Mouse (Mus musculus): ENCODE results near the gene Rere.
"Not testable (repeated sequence)": the region's sequence is repeated elsewhere in the genome, so short reads cannot be mapped to it uniquely, and the experiment has no call there.

Gene Rere

GRCm38 (mm10) chr4:150509026-150509712 lies 227.7 kb downstream of the Rere start:
- DNase-seq (ENCODE audit: inconsistent ontology term): no peak

GRCm38 (mm10) chr4:150510036-150510435 lies 228.6 kb downstream of the Rere start:
- no peak for DNase-seq (ENCODE audit: inconsistent ontology term)

- not testable (repeated sequence) for DNase-seq (ENCODE audit: inconsistent ontology term)
These were observed 231.9 kb downstream of the Rere start for GRCm38 (mm10) chr4:150513387-150513786.

GRCm38 (mm10) chr4:150516201-150516600 lies 234.8 kb downstream of the Rere start:
- DNase-seq (ENCODE audit: inconsistent ontology term): no peak

- peak; percentile 7 for DNase-seq (ENCODE audit: inconsistent ontology term)
These were observed 235.9 kb downstream of the Rere start for GRCm38 (mm10) chr4:150517381-150517780.

GRCm38 (mm10) chr4:150518826-150519225 lies 237.4 kb downstream of the Rere start:
- no peak for DNase-seq (ENCODE audit: inconsistent ontology term)

GRCm38 (mm10) chr4:150520069-150520468 lies 238.6 kb downstream of the Rere start:
- no peak for DNase-seq (ENCODE audit: inconsistent ontology term)

GRCm38 (mm10) chr4:150522425-150522824 lies 241.0 kb downstream of the Rere start:
- DNase-seq (ENCODE audit: inconsistent ontology term): no peak

GRCm38 (mm10) chr4:150523351-150523750 lies 241.9 kb downstream of the Rere start:
- DNase-seq (ENCODE audit: inconsistent ontology term): no peak

GRCm38 (mm10) chr4:150526269-150526668 lies 244.8 kb downstream of the Rere start:
- DNase-seq (ENCODE audit: inconsistent ontology term): no peak

GRCm38 (mm10) chr4:150528426-150528825 lies 247.0 kb downstream of the Rere start:
- DNase-seq (ENCODE audit: inconsistent ontology term): no peak

GRCm38 (mm10) chr4:150528846-150529245 lies 247.4 kb downstream of the Rere start:
- no peak for DNase-seq (ENCODE audit: inconsistent ontology term)

GRCm38 (mm10) chr4:150531869-150532268 lies 250.4 kb downstream of the Rere start:
- no peak for DNase-seq (ENCODE audit: inconsistent ontology term)

- DNase-seq (ENCODE audit: inconsistent ontology term): peak; percentile 46
These were observed 255.5 kb downstream of the Rere start for GRCm38 (mm10) chr4:150536821-150537510.

- DNase-seq (ENCODE audit: inconsistent ontology term): peak; percentile 66
These were observed 258.4 kb downstream of the Rere start for GRCm38 (mm10) chr4:150539846-150540245.

- peak; percentile 89 for DNase-seq (ENCODE audit: inconsistent ontology term)
These were observed 259.1 kb downstream of the Rere start for GRCm38 (mm10) chr4:150540392-150541094.

GRCm38 (mm10) chr4:150544231-150544630 lies 262.8 kb downstream of the Rere start:
- DNase-seq (ENCODE audit: inconsistent ontology term): peak; percentile 16

- DNase-seq (ENCODE audit: inconsistent ontology term): peak; percentile 83
These were observed 263.3 kb downstream of the Rere start for GRCm38 (mm10) chr4:150544652-150545258.

GRCm38 (mm10) chr4:150545775-150546174 lies 264.3 kb downstream of the Rere start:
- no peak for DNase-seq (ENCODE audit: inconsistent ontology term)

GRCm38 (mm10) chr4:150546296-150546695 lies 264.9 kb downstream of the Rere start:
- DNase-seq (ENCODE audit: inconsistent ontology term): not testable (repeated sequence)

GRCm38 (mm10) chr4:150549393-150549792 lies 267.9 kb downstream of the Rere start:
- DNase-seq (ENCODE audit: inconsistent ontology term): no peak
